Mouse (Mus musculus) layer of hippocampus, adult 11-12 months (tissue): Measurements from ENCODE around the gene Oxsm.
A peak's percentile ranks its signal among the peaks of the same experiment; 100 is the strongest.

ENCODE experiments used
- DNase-seq: peaks from one replicate; pipeline ENCODE4 v3.0.0; 2022; ENCODE audit warnings: low spot score

Oxsm gene

DNA sequence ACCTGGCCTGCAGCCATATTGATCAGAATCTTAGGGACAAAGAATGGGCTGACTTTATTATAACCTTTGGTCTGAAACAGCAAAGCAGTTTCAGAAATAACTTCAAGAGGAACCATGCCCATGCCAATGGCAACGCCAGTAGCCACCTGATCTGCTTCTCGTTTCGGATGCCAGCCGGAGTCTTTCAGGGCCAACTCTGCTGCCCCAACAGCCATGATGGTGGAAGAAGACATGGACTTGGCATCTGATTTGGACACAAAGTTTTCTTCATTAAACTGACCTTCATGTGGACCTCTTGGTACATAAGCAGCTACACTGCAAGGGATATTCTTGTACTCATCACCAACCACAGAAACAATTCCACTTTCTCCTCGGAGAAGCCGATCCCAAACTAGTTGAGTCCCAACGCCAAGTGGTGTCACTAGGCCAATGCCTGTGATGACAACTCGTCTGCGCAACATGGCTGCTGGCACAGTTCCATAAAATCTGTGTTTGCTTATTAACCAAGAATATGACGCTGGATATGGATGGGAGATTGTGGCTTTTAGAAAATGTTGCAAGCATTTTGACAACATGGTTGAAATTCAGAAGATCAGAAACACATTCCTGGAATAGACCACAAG, 7.3 kb downstream of the Oxsm start:
- DNase-seq = peak; percentile 23

DNA sequence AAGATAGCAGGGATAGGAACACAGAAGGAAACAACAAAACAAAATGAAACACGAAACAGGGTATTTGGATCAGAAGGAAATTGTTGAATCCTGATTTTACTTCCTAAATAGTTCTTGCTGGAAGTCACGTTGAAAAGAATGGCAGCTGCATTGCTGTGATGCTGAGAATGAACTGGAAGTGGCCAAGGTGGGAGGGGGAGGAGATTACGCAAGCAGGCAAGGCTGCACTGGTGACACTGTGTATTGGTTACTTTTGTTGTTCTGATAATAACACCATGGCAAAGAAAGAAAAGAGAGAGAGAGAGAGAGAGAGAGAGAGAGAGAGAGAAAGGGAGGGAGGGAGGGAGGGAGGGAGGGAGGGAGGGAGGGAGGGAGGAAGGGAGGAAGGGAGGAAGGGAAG, 13.1 kb downstream of the Oxsm start:
- no peak for DNase-seq

DNA sequence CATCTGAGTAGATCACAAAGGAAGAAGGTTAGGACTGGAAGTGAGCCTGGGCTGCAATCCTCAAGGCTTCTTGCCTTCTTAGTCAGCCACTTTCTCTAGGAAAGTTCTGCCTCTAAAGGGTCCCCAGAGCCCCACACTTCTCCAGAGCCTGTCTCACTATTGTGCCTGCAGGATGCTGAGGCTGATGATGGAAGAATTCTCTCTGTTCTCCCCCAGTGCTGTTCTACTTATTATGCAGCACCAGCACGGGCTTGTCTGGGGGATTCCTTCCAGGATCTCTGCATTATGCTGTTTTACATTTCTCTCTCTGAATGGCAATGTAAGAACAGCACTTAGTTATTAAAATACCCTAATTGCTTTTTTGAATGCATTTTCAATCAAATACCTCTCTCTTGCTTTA, 16.1 kb downstream of the Oxsm start:
- no peak for DNase-seq

DNA sequence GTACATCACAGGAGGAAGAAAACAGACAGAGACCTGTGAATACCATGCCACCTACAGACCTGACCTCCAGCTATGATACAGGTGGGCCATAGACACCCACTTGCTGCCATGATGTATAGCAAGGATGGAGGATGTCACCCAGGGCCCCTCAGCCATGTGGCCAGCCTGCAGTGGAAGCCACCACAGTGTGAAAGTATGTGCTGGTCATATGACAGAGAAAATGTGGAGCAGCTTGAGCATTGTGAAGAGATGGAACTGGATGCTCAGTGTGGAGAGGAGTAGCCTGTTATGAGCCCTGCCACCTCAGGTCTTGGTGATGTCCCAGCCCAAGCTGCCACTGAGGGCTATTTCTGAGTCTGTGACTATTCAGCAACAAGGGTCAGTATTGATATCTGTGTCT, 19.0 kb downstream of the Oxsm start:
- no peak for DNase-seq

DNA sequence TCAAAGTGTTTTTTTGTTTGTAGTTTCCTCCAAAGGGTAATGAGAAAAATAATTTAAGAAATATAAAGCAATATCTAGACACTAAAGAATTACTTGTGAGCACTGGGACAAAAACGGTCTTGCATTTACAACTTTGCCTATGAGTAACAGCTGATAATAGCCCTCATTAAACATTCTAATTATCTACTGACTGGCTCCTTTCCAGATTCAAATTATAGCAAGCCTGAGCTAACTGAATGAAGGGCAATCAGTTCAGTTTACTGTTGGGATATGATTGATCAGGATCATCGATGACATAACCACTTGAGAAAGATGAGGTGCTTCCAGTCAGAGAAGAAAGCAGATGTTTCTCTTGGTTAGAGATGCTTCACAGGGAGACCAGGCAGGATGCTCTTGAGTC, 20.2 kb downstream of the Oxsm start:
- no peak for DNase-seq

DNA sequence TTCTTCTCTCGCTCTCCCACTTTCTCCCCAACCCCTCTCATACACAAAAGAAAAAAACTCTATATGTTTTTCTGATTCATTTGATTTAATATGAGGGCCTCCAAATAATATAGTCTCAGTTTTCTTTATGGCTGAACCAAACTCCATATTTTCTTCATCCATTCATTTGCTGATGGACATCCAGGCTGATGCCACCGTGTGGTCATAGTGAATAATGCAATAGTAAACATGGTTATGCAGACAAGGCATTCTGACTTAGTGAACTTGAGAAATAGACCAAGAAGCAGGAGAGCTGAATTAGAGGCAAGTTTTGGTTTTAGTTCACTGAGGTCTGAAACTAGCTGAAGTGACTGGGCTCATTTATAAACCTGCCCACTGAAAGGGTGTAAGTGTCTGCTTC, 30.6 kb downstream of the Oxsm start:
- peak; percentile 23 for DNase-seq

DNA sequence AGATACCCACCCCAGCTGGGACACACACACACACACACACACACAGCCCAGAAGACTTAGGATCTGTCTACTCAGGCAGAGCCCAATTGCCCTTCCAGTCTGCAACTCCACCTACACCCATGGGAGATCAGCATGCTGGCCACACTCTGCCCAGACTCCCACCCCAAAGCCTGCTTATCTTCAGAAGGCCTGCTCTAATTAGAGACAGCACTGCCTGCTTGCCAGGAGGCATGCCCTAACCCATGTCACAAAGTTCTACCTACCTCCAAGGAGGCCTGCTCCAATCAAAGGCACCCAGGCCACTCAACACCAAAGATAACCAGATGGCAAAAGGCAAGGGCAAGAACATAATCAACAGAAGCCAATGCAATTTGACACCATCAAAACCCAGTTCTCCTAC, 41.9 kb downstream of the Oxsm start:
- DNase-seq = no peak

DNA sequence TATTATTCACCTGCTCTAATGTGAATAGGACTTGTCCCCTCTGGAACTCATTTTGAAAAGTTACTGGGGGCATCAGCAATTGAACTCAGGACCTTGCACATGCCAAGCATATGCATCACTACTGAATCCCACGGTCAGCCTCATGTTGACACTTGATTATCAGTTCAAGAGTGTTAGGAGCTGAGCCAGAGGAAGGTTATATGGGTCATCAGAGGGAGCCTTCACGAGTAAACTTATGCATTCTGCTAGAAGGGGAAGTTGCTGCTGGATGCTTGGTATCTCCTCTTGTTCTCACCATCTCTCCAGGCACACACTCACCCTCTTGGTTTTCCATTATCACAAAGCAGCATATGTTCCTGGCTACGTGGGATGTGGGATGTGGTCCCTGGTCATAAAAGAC, 47.9 kb downstream of the Oxsm start:
- no peak for DNase-seq

DNA sequence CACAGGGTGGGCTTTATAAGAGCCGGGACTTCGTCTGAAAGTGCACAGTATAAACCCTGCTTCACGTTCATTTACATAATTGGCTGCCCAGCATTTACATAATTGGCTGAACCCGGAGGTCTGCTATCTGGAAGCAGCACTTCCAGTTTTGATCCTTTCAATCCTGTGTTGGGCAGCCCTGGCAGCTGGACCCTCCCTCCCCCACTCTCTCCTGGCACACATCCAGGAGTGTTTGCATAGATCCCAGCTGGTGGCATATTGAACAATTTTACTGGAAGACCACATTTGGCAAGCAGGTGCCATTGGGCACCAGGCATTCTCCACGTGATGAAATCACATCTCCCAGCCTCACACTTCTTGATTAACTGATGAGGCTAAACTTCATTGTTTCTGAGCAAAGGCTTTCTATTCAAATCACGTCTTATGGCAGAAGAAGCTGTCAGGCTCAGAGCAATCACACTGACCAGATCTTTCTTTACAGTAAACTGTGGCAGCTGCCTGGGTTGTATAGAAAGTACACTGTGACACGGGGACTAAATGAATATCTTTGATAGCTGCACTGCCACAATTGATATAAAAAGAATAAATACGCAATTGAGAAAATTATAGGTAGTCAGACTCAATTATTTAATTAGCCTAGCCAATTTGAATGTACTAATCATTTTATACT, 48.5 kb downstream of the Oxsm start:
- DNase-seq = peak; percentile 72

DNA sequence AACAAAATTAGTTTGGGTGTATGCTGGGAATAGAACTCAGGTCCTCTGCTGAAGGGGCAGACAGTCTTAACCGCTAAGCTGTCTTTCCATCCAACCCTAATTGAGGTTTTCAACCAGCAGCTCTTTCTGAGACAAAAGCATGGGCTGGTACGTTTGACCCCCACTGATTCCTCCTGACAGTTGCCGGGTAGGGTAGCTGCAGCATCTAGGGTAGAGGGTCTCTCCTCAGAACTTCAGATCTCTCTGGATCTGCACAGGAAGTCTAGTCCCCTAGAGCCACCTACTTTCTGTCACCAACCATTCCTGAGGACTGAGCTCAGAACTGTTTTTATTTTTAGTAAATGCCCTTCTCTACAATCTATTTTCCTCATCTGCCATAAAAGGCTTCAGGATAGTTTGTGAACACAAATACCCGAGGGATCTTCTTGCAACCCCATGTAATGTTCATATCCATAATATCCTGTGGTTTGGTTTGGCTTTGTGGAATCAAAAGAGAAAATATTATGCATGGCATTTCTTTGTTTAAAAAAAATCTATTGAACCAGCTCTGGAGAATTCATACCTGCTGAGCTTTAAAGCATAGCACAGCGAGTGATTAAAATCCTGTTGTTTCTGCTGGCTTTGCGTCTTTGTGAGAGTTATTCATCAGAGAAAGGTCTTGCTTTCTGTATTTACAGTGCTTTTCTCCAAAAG, 49.2 kb downstream of the Oxsm start:
- no peak for DNase-seq

DNA sequence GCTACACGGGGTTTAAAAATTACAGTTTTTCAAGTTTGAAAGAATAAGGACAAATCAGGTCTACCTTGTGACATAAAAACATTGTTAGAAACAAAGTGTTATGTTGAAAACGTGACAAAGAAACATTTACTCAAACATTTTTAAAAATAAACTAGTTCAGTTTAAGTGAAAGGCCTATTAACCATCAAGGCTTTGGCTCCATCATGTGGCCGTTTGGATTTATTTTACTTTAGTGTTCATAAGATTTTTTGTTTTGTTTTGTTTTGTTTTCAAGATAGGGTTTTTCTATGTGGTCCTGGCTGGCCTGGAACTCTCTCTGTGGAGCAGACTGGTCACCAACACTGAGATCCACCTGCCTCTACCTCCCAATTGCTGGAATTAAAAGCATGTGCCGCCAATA, 53.1 kb downstream of the Oxsm start:
- no peak for DNase-seq

DNA sequence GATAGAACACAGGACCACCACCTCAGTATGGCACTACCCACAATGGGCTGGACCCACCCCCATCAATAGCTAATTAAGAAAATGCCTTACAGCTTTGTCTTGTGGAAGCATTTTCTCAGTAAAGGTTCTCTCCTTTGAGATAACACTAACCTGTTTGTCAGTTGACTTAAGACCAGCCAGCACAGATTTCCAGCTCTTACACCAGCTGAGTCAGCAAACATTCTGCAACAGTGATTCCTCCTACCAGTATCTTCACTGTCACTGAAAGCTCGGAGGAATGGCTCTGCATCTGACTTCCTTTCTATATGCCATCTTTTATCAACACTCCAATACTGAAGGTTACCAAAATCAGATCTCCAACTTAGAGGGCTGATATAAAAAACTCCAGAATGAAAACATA, 54.1 kb downstream of the Oxsm start:
- DNase-seq = no peak

DNA sequence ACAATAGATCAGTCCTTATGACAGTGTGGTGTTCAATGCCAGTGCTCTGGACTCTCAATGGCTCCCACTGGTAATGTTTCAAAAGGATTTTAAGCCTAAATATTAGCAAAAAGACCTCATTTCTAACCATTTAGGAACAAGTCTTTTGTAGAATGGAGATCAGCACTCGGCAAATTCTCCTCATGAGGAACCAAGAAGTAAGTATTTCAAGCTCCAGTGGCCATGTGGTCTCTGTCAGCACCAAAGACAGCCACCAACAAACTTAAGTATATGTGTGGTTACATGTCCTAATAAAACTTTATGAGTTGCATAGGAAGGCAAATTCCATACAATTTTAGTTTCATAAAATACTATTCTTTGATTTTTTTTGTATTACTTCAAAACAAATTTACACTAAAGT, 55.5 kb downstream of the Oxsm start:
- DNase-seq = no peak

DNA sequence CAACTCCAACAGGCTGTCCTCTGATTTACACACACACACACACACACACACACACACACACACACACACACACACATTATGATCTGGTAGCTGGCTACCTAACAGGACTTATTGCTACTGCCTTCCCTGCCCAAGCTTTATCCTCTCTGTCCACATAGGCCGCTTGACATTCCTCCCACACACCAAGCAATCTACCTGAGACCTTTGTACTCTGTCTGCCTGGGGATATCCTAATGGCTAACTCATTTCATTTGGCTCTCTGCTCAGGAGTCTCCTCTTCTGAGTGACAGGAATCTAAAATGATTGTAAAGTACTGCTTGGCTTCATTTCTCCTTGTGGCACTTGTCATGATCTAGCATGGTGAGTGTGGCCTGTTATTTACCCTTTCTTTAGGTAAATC, 60.5 kb downstream of the Oxsm start:
- DNase-seq = no peak
